Mouse (Mus musculus): ENCODE results near the gene Nrcam. TPM values are rescaled to one million over a fixed set of nuclear protein-coding genes. Genes with fewer than 3 reads are reported as not detected.
"Not testable (repeated sequence)": the region's sequence is repeated elsewhere in the genome, so short reads cannot be mapped to it uniquely, and the experiment has no call there.

Nrcam gene
- 2.0 and 2.5 TPM in 2 replicates for polyA plus RNA-seq (2016; fragmentation: Nextera tagmentation; extraction: Ambion mirVana)

GRCm38 (mm10) chr12:44328381-44329315 is at the start of gene Nrcam:
Nrcam (plus strand) TSS chr12:44328885.
- Histone ChIP-seq H3K9ac (replicated peaks) (peak within 1 kb of the TSS; percentile 59), H3K36me3 (no peaks in the 10 kb centered on the region), H3K4me3 (replicated peaks) (peak within 1 kb of the TSS; percentile 59), H3K4me1 (replicated peaks) (peaks cover 12% of the 10 kb centered on the region), H3K27me3 (peaks cover 50% of the 10 kb centered on the region), H3K9me3 (no peaks in the 10 kb centered on the region), H3K4me2 (peak within 1 kb of the TSS; percentile 99), H3K27ac (no peak within 1 kb of the TSS)
- 2% methylated on average over 73 of the region's 74 CpGs for WGBS
- peak; percentile 62 for ATAC-seq (ENCODE audit: insufficient number of reproducible peaks, insufficient read depth, low FRiP score, low TSS enrichment, low read depth)

GRCm38 (mm10) chr12:44280147-44280546 is 48.5 kb upstream of the Nrcam start:
- H3K4me2 ChIP-seq; ATAC-seq (ENCODE audit: insufficient number of reproducible peaks, insufficient read depth, low FRiP score, low TSS enrichment, low read depth); H3K4me1 ChIP-seq (replicated peaks); H3K9ac ChIP-seq (replicated peaks); H3K4me3 ChIP-seq (replicated peaks); H3K27ac ChIP-seq; H3K27me3 ChIP-seq; H3K36me3 ChIP-seq; H3K9me3 ChIP-seq: not testable (repeated sequence)
- 89% methylated on average over 2 of the region's 2 CpGs for WGBS

- no peak for ATAC-seq (ENCODE audit: insufficient number of reproducible peaks, insufficient read depth, low FRiP score, low TSS enrichment, low read depth)
Observed at GRCm38 (mm10) chr12:44281534-44281933, 47.2 kb upstream of the Nrcam start.

GRCm38 (mm10) chr12:44283378-44283777 is 45.3 kb upstream of the Nrcam start:
- H3K36me3 ChIP-seq: peaks cover 12% of the 10 kb centered on the region; the same call in 1 of the 2 replicates
- no peak overlapping the region for H3K27ac ChIP-seq
- WGBS: 66% methylated on average over 9 of the region's 9 CpGs
- no peak overlapping the region for H3K4me3 ChIP-seq (replicated peaks)
- ATAC-seq (ENCODE audit: insufficient number of reproducible peaks, insufficient read depth, low FRiP score, low TSS enrichment, low read depth): no peak
- no peak overlapping the region for H3K9ac ChIP-seq (replicated peaks)
- no peaks in the 10 kb centered on the region for H3K9me3 ChIP-seq
- H3K27me3 ChIP-seq: no peaks in the 10 kb centered on the region
- no peaks in the 10 kb centered on the region for H3K4me1 ChIP-seq (replicated peaks)
- H3K4me2 ChIP-seq: no peak overlapping the region

More at GRCm38 (mm10) chr12:44281534-44281933, 47.2 kb upstream of the Nrcam start:
- no peak overlapping the region for H3K4me2 ChIP-seq
- no peaks in the 10 kb centered on the region for H3K4me1 ChIP-seq (replicated peaks)
- H3K4me3 ChIP-seq (replicated peaks): no peak overlapping the region
- H3K36me3 ChIP-seq: peaks cover 6% of the 10 kb centered on the region; the same call in 1 of the 2 replicates
- H3K27me3 ChIP-seq: no peaks in the 10 kb centered on the region
- H3K9ac ChIP-seq (replicated peaks): no peak overlapping the region
- no peak overlapping the region for H3K27ac ChIP-seq
- WGBS: 75% methylated on average over 3 of the region's 3 CpGs
- H3K9me3 ChIP-seq: no peaks in the 10 kb centered on the region

- no peak for ATAC-seq (ENCODE audit: insufficient number of reproducible peaks, insufficient read depth, low FRiP score, low TSS enrichment, low read depth)
- Histone ChIP-seq H3K4me3 (replicated peaks) (no peak overlapping the region), H3K27me3 (no peaks in the 10 kb centered on the region), H3K9ac (replicated peaks) (no peak overlapping the region), H3K36me3 (peaks cover 25% of the 10 kb centered on the region; the same call in 1 of the 2 replicates), H3K9me3 (no peaks in the 10 kb centered on the region), H3K27ac (no peak overlapping the region), H3K4me1 (replicated peaks) (no peaks in the 10 kb centered on the region), H3K4me2 (no peak overlapping the region)
- 93% methylated on average over 8 of the region's 8 CpGs for WGBS
Observed at GRCm38 (mm10) chr12:44286992-44287391, 41.7 kb upstream of the Nrcam start.

GRCm38 (mm10) chr12:44292281-44292680 is 36.4 kb upstream of the Nrcam start:
- Histone ChIP-seq H3K27me3 (no peaks in the 10 kb centered on the region), H3K36me3 (peaks cover 23% of the 10 kb centered on the region; the same call in 1 of the 2 replicates), H3K4me3 (replicated peaks) (no peak overlapping the region), H3K9me3 (no peaks in the 10 kb centered on the region), H3K9ac (replicated peaks) (no peak overlapping the region), H3K4me2 (no peak overlapping the region), H3K27ac (no peak overlapping the region), H3K4me1 (replicated peaks) (no peaks in the 10 kb centered on the region)
- ATAC-seq (ENCODE audit: insufficient number of reproducible peaks, insufficient read depth, low FRiP score, low TSS enrichment, low read depth): no peak

GRCm38 (mm10) chr12:44300793-44301192 is 27.9 kb upstream of the Nrcam start:
- no peaks in the 10 kb centered on the region for H3K27me3 ChIP-seq
- H3K9me3 ChIP-seq: no peaks in the 10 kb centered on the region
- H3K27ac ChIP-seq: no peak overlapping the region
- no peak overlapping the region for H3K9ac ChIP-seq (replicated peaks)
- H3K36me3 ChIP-seq: peaks cover 27% of the 10 kb centered on the region; the same call in 1 of the 2 replicates
- no peak overlapping the region for H3K4me2 ChIP-seq
- H3K4me1 ChIP-seq (replicated peaks): no peaks in the 10 kb centered on the region
- ATAC-seq (ENCODE audit: insufficient number of reproducible peaks, insufficient read depth, low FRiP score, low TSS enrichment, low read depth): no peak
- no peak overlapping the region for H3K4me3 ChIP-seq (replicated peaks)

GRCm38 (mm10) chr12:44304012-44304411 is 24.7 kb upstream of the Nrcam start:
- 100% methylated on average over 1 of the region's 1 CpGs for WGBS
- Histone ChIP-seq H3K4me1 (replicated peaks) (no peaks in the 10 kb centered on the region), H3K4me2 (no peak overlapping the region), H3K36me3 (peaks cover 32% of the 10 kb centered on the region), H3K27ac (no peak overlapping the region), H3K27me3 (no peaks in the 10 kb centered on the region), H3K4me3 (replicated peaks) (no peak overlapping the region), H3K9ac (replicated peaks) (no peak overlapping the region), H3K9me3 (no peaks in the 10 kb centered on the region)
- no peak for ATAC-seq (ENCODE audit: insufficient number of reproducible peaks, insufficient read depth, low FRiP score, low TSS enrichment, low read depth)

- 76% methylated on average over 5 of the region's 5 CpGs for WGBS
- H3K4me3 ChIP-seq (replicated peaks): no peak overlapping the region
- H3K36me3 ChIP-seq: peaks cover 32% of the 10 kb centered on the region
- no peaks in the 10 kb centered on the region for H3K27me3 ChIP-seq
- no peaks in the 10 kb centered on the region for H3K4me1 ChIP-seq (replicated peaks)
- H3K9me3 ChIP-seq: no peaks in the 10 kb centered on the region
- ATAC-seq (ENCODE audit: insufficient number of reproducible peaks, insufficient read depth, low FRiP score, low TSS enrichment, low read depth): no peak
- no peak overlapping the region for H3K27ac ChIP-seq
- no peak overlapping the region for H3K9ac ChIP-seq (replicated peaks)
- H3K4me2 ChIP-seq: no peak overlapping the region
Observed at GRCm38 (mm10) chr12:44304869-44305268, 23.8 kb upstream of the Nrcam start.

GRCm38 (mm10) chr12:44308221-44308620 is 20.5 kb upstream of the Nrcam start:
- H3K27me3 ChIP-seq: no peaks in the 10 kb centered on the region

GRCm38 (mm10) chr12:44315212-44315611 is 13.5 kb upstream of the Nrcam start:
- Histone ChIP-seq H3K27me3 (no peaks in the 10 kb centered on the region), H3K36me3 (peaks cover 14% of the 10 kb centered on the region; the same call in 1 of the 2 replicates), H3K4me2 (no peak overlapping the region), H3K9me3 (no peaks in the 10 kb centered on the region), H3K27ac (no peak overlapping the region), H3K4me1 (replicated peaks) (no peaks in the 10 kb centered on the region), H3K9ac (replicated peaks) (no peak overlapping the region), H3K4me3 (replicated peaks) (no peak overlapping the region)
- ATAC-seq (ENCODE audit: insufficient number of reproducible peaks, insufficient read depth, low FRiP score, low TSS enrichment, low read depth): no peak
- WGBS: 85% methylated on average over 2 of the region's 2 CpGs

More at GRCm38 (mm10) chr12:44308221-44308620, 20.5 kb upstream of the Nrcam start:
- peaks cover 35% of the 10 kb centered on the region for H3K36me3 ChIP-seq
- no peak for ATAC-seq (ENCODE audit: insufficient number of reproducible peaks, insufficient read depth, low FRiP score, low TSS enrichment, low read depth)
- no peak overlapping the region for H3K27ac ChIP-seq
- no peak overlapping the region for H3K4me3 ChIP-seq (replicated peaks)
- no peaks in the 10 kb centered on the region for H3K4me1 ChIP-seq (replicated peaks)
- no peak overlapping the region for H3K4me2 ChIP-seq
- H3K9ac ChIP-seq (replicated peaks): no peak overlapping the region
- WGBS: 89% methylated on average over 3 of the region's 3 CpGs
- H3K9me3 ChIP-seq: no peaks in the 10 kb centered on the region

All from limb, embryonic 12.5 days (tissue).